Mouse (Mus musculus) stomach, postnatal 0 days (tissue): ENCODE measurements around the gene Inca1. TPM values are rescaled to one million over a fixed set of nuclear protein-coding genes. Genes with fewer than 3 reads are reported as not detected.
A peak's percentile ranks its signal among the peaks of the same experiment; 100 is the strongest.

Source experiments
- ATAC-seq: fragments of 200-750 bp; cut with Nextera tagmentation; 2 replicates; pipeline ENCODE4 v1.8.0; 2017; ENCODE audit not compliant: low FRiP score, low TSS enrichment
- DNase-seq: peaks from one replicate; pipeline ENCODE4 v3.0.0-alpha.2; 2016; ENCODE audit warnings: low spot score
- H3K27ac ChIP-seq: fragments of 300-500 bp; sonication (generic); replicated peaks from 2 replicates; pipeline ENCODE4 v1.5.1; 2014; ENCODE audit warnings: mild to moderate bottlenecking, control low read depth
- H3K27me3 ChIP-seq: fragments of 300-500 bp; sonication (generic); 2 replicates; pipeline ENCODE4 v1.6.1; 2014; ENCODE audit warnings: low read length; ENCODE audit not compliant: control insufficient read depth, insufficient read depth
- H3K36me3 ChIP-seq: fragments of 300-500 bp; sonication (generic); 2 replicates; pipeline ENCODE4 v1.6.1; 2014; ENCODE audit warnings: low read length, mixed read lengths; ENCODE audit not compliant: control insufficient read depth, insufficient read depth
- H3K4me1 ChIP-seq: fragments of 300-500 bp; sonication (generic); replicated peaks from 2 replicates; pipeline ENCODE4 v1.6.1; 2014; ENCODE audit warnings: antibody characterized with exemption; ENCODE audit not compliant: control insufficient read depth, insufficient read depth
- H3K4me2 ChIP-seq: fragments of 300-500 bp; sonication (generic); replicated peaks from 2 replicates; pipeline ENCODE4 v1.6.1; 2014; ENCODE audit warnings: low read depth, mild to moderate bottlenecking, control low read depth, moderate library complexity
- H3K4me3 ChIP-seq: fragments of 300-500 bp; sonication (generic); 2 replicates; pipeline ENCODE4 v1.5.1; 2014; ENCODE audit warnings: low read depth, low read length, control low read depth
- H3K9ac ChIP-seq: fragments of 300-500 bp; sonication (generic); 2 replicates; pipeline ENCODE4 v1.6.1; 2014; ENCODE audit warnings: mild to moderate bottlenecking, low read length, control low read depth, mixed read lengths
- H3K9me3 ChIP-seq: fragments of 300-500 bp; sonication (generic); 2 replicates; pipeline ENCODE4 v1.6.1; 2016; ENCODE audit warnings: low read length; ENCODE audit not compliant: control insufficient read depth
- CTCF ChIP-seq: IDR thresholded peaks from 2 replicates; pipeline ENCODE4 v1.5.1; 2016; ENCODE audit warnings: antibody characterized with exemption, low read depth, mild to moderate bottlenecking, moderate library complexity
- EP300 ChIP-seq: optimal IDR thresholded peaks from 2 replicates; pipeline ENCODE3; 2016; ENCODE audit warnings: antibody characterized with exemption
- WGBS: fragments of 180-500 bp; shearing (Covaris S2); extraction: QIAGEN DNeasy Blood & Tissue Kit; methylation state at CpG from one replicate; pipeline ENCODE4 v1.1.7; 2014; 5-methylcytosine and 5-hydroxymethylcytosine counted together
- microRNA-seq: library from miRNA; unstranded; fragments of <30 nt; microRNA quantifications from one replicate; pipeline ENCODE4, GENCODE M21; 2016
- polyA plus RNA-seq: library from polyadenylated mRNA; unstranded; fragments of >200 nt; fragmentation: Nextera tagmentation; extraction: Ambion mirVana; gene quantifications from 2 replicates; pipeline ENCODE4 v1.2.1, GENCODE M21; 2015

Inca1 gene
- polyA plus RNA-seq, 1 experiment from 2014 or later, result 1.6 TPM

- Histone ChIP-seq H3K36me3 (peaks cover 15% of the 10 kb centered on the region), H3K27ac (no peak overlapping the region), H3K9ac (no peak overlapping the region), H3K4me1 (peaks cover 3% of the 10 kb centered on the region), H3K9me3 (no peaks in the 10 kb centered on the region), H3K4me3 (no peak overlapping the region), H3K27me3 (no peaks in the 10 kb centered on the region), H3K4me2 (no peak overlapping the region)
- DNase-seq (no peak), ATAC-seq (no peak)
- no peak for TF ChIP-seq EP300
- no peak for TF ChIP-seq CTCF
- WGBS, result 98% methylated on average over 8 of the region's 8 CpGs
Observed at GRCm38 (mm10) chr11:70644564-70645103, 55.3 kb downstream of the Inca1 start.

DNA sequence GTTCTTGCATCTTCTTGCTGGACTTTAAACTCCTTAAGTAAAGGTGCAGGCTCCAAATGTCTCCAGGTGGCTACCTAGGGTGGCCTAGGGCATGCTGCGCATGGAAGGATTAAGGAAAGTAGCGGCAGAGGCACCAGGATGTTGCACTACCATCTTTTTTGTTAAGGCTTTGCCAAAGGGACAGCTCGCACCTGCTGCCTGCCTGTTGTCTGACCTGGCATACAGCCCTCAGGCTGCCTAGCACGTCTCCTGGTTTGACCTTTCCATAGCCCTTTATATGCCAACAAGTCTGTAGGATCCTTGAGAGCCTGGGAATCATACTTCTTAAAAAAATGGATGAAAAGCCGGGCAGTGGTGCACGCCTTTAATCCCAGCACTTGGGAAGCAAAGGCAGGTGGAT, 56.9 kb downstream of the Inca1 start:
- ATAC-seq (no peak), DNase-seq (no peak)
- WGBS, result 89% methylated on average over 6 of the region's 6 CpGs
- Histone ChIP-seq H3K9ac (no peak overlapping the region), H3K27ac (no peak overlapping the region), H3K27me3 (no peaks in the 10 kb centered on the region), H3K4me1 (peaks cover 3% of the 10 kb centered on the region), H3K4me3 (no peak overlapping the region), H3K9me3 (no peaks in the 10 kb centered on the region), H3K4me2 (no peak overlapping the region), H3K36me3 (peaks cover 10% of the 10 kb centered on the region)
- TF ChIP-seq EP300 (no peak), CTCF (no peak)

DNA sequence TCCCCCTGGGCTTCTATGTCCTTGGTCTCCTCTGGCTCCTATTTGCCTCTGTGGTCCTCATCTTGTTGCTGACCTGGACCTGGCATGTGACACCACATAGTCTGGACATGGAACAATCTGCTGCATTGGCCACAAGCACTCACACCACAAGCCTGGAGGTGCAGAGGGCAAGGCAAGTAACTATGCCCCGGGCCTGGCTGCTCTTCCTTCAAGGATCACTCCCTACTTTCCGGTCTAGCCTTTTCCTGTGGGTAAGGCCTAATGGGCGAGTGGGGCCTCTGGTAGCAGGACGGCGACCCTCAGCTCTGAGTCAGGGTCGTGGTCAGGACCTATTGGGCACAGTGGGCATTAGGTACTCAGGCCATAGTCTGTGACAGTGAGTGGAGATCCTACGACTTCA, 58.7 kb downstream of the Inca1 start:
- no peak overlapping the region for H3K4me2 ChIP-seq
- peaks cover 3% of the 10 kb centered on the region for H3K4me1 ChIP-seq
- H3K27ac ChIP-seq, result no peak overlapping the region
- H3K4me3 ChIP-seq, result no peak overlapping the region
- H3K9me3 ChIP-seq, result no peaks in the 10 kb centered on the region
- H3K36me3 ChIP-seq, result peaks cover 10% of the 10 kb centered on the region
- H3K9ac ChIP-seq, result no peak overlapping the region; the same call in 1 of the 2 replicates
- H3K27me3 ChIP-seq, result no peaks in the 10 kb centered on the region
- TF ChIP-seq CTCF (no peak), EP300 (no peak)
- WGBS, result 86% methylated on average over 7 of the region's 7 CpGs
- DNase-seq, result no peak
- ATAC-seq, result no peak

GRCm38 (mm10) chr11:70639976-70640375, 60.0 kb downstream of the Inca1 start:
- Histone ChIP-seq H3K9me3 (no peaks in the 10 kb centered on the region), H3K27me3 (no peaks in the 10 kb centered on the region), H3K4me2 (no peak overlapping the region), H3K27ac (no peak overlapping the region), H3K9ac (no peak overlapping the region), H3K36me3 (peaks cover 7% of the 10 kb centered on the region), H3K4me3 (no peak overlapping the region), H3K4me1 (no peaks in the 10 kb centered on the region)
- WGBS, result 73% methylated on average over 8 of the region's 8 CpGs
- TF ChIP-seq EP300 (no peak), CTCF (no peak)
- no peak for ATAC-seq
- no peak for DNase-seq

DNA sequence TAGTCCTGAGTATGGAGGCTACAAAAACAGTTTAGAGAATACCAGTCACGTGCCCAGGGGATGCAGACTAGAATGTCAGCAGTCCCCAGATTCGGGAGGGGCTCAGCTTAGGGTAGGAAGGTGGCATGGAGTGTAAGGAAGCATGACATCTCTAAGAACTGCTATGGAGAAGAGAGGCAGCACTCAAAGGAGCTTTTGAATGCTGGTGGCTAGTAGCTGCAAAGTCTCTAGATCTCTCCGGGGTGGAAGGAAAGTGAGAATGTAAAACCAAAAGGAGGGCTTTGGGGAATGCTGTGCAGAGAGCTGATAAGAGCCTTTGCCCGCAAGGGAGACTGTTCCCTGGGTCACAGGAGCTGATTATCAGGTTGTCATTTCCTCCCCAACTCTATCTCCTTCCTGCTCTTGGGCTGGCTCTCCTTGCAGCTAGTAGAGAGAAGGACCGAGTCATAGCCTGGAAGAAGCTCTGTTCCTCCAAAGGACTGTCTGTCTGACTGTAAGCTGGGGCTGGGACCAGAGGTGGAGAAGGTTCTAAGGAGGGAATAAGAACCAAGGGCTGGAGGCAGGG, 61.2 kb downstream of the Inca1 start, which contains the start of gene Gp1ba:
TSS of gene Gp1ba (plus strand) at position 409 of the 565 bp plus-strand sequence.
- H3K27ac ChIP-seq, result no peak within 1 kb of the TSS
- H3K4me3 ChIP-seq, result no peak within 1 kb of the TSS
- H3K36me3 ChIP-seq, result no peaks in the 10 kb centered on the region
- ATAC-seq (no peak), DNase-seq (peak; percentile 15)
- 29% methylated on average over 5 of the region's 5 CpGs for WGBS
- H3K4me2 ChIP-seq, result no peak within 1 kb of the TSS
- H3K9me3 ChIP-seq, result no peaks in the 10 kb centered on the region
- H3K27me3 ChIP-seq, result no peaks in the 10 kb centered on the region
- H3K4me1 ChIP-seq, result no peaks in the 10 kb centered on the region
- H3K9ac ChIP-seq, result no peak within 1 kb of the TSS
- no peak for TF ChIP-seq CTCF
- no peak for TF ChIP-seq EP300

Small RNA genes within 50 kb of the gene (microRNA-seq; reads per million reads assigned to microRNA genes)
- gene Mir6925, result not detected

Other genes with a start within 250 kb of the Inca1 start
- 27.4 and 28.6 TPM in 2 replicates for gene Med11, start 248.2 kb downstream of the Inca1 start, polyA plus RNA-seq
- 0.62 and 0.86 TPM in 2 replicates for gene Zmynd15, start 240.7 kb downstream of the Inca1 start, polyA plus RNA-seq
- 15.8 and 18.1 TPM in 2 replicates for gene Cxcl16, start 240.2 kb downstream of the Inca1 start, polyA plus RNA-seq
- 91.8 and 104 TPM in 2 replicates for gene Tm4sf5, start 194.9 kb downstream of the Inca1 start, polyA plus RNA-seq
- 0.15 and 0.36 TPM in 2 replicates for gene Vmo1, start 185.5 kb downstream of the Inca1 start, polyA plus RNA-seq
- gene Gltpd2, start 181.0 kb downstream of the Inca1 start, polyA plus RNA-seq, result 0.32 and 0.40 TPM in 2 replicates
- 516 and 537 TPM in 2 replicates for gene Psmb6, start 174.8 kb downstream of the Inca1 start, polyA plus RNA-seq
- not detected in 2 replicates for gene Gm40193, start 167.2 kb downstream of the Inca1 start, polyA plus RNA-seq
- 16.2 and 17.7 TPM in 2 replicates for gene Pld2, start 160.1 kb downstream of the Inca1 start, polyA plus RNA-seq
- 8.5 and 10.2 TPM in 2 replicates for gene Mink1, start 137.3 kb downstream of the Inca1 start, polyA plus RNA-seq
- gene 4930544D05Rik, start 84.3 kb downstream of the Inca1 start, polyA plus RNA-seq, result not detected in 2 replicates
- gene Chrne, start 80.9 kb downstream of the Inca1 start, polyA plus RNA-seq, result not detected in 2 replicates
- gene Gp1ba, start 61.0 kb downstream of the Inca1 start, polyA plus RNA-seq, result 0.06 and 0.07 TPM in 2 replicates
- gene Rnf167, start 52.9 kb downstream of the Inca1 start, polyA plus RNA-seq, result 62.8 and 70.5 TPM in 2 replicates
- gene Slc25a11, start 52.7 kb downstream of the Inca1 start, polyA plus RNA-seq, result 120 and 121 TPM in 2 replicates
- 1,446 and 1,550 TPM in 2 replicates for gene Pfn1, start 45.5 kb downstream of the Inca1 start, polyA plus RNA-seq
- 9.6 and 10.8 TPM in 2 replicates for gene Eno3, start 43.0 kb downstream of the Inca1 start, polyA plus RNA-seq
- 77.7 and 79.4 TPM in 2 replicates for gene Spag7, start 30.7 kb downstream of the Inca1 start, polyA plus RNA-seq
- gene Camta2, start 12.1 kb downstream of the Inca1 start, polyA plus RNA-seq, result 6.5 and 7.9 TPM in 2 replicates
- 4.7 TPM in 2 replicates for gene Kif1c, start 393 bp upstream of the Inca1 start, polyA plus RNA-seq
- gene Zfp3, start 64.1 kb upstream of the Inca1 start, polyA plus RNA-seq, result 3.4 and 3.8 TPM in 2 replicates
- gene Scimp, start 112.4 kb upstream of the Inca1 start, polyA plus RNA-seq, result 0.57 and 0.63 TPM in 2 replicates
- 15.1 and 17.5 TPM in 2 replicates for gene Rabep1, start 144.6 kb upstream of the Inca1 start, polyA plus RNA-seq